Mouse (Mus musculus): ENCODE results near the gene Bud31.
"Not testable (repeated sequence)": the region's sequence is repeated elsewhere in the genome, so short reads cannot be mapped to it uniquely, and the experiment has no call there.

The Bud31 gene

GRCm38 (mm10) chr5:145139571-145140519 lies at the start of gene Bud31, which contains the start of gene Pdap1:
TSS of gene Bud31 (plus strand) at chr5:145140362.
TSS of gene Pdap1 (minus strand) at chr5:145140238.
- DNase-seq = peak; percentile 96

DNA sequence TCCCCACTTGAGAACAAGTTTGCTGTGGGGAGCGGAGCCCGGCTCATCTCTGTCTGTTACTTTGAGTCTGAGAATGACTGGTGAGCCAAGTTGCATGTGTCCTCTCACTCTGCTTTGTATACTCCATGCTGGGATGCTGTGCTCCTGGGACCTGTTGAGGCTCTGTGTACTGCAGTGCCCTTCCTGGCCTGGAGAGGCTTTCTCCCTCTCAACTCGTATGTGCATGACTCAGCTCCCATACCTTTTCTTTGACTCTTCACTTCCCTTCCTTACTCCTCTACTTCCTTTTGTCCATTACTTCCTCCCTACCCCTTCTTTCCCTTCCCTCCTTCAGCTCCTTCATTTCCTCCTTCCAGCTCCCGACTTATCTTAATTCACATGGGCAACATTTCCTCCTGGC lies 44.0 kb upstream of the Bud31 start:
- DNase-seq = no peak

DNA sequence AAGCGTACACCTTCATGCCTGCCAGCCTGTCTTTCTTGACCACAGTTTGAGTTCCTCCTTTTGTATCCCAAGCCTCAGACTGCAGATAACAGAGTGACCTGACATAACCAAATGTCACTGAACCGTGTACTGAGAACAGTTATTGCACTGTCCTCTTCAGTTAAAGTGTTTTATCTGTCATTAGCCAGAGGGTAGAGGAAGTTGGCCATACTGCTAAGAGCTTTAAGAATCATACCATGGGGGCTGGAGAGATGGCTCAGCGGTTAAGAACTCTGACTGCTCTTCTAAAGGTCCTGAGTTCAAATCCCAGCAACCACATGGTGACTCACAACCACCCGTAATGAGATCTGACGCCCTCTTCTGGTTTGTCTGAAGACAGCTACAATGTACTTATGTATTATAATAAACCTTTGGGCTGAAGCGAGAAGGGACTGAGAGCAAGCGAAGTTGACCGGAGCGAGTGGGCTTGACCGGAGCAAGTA lies 41.8 kb upstream of the Bud31 start:
- no peak for DNase-seq

DNA sequence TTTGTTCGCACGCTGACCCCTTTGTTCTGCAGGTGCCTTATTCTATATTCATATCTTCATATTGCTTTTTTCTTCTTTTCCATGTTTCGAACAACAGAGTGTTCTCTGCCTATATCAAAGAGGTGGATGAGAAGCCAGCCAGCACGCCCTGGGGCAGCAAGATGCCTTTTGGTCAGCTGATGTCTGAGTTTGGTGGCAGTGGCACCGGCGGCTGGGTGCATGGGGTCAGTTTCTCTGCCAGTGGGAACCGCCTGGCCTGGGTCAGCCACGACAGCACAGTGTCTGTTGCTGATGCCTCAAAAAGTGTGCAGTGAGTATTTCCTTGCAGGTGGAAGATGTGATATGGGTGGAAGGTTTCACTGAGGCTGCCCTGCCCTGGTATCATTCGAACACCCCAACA lies 39.2 kb upstream of the Bud31 start:
- DNase-seq = no peak

GRCm38 (mm10) chr5:145101451-145101850 lies 38.7 kb upstream of the Bud31 start:
- not testable (repeated sequence) for DNase-seq

GRCm38 (mm10) chr5:145102706-145103105 lies 37.5 kb upstream of the Bud31 start:
- no peak for DNase-seq

DNA sequence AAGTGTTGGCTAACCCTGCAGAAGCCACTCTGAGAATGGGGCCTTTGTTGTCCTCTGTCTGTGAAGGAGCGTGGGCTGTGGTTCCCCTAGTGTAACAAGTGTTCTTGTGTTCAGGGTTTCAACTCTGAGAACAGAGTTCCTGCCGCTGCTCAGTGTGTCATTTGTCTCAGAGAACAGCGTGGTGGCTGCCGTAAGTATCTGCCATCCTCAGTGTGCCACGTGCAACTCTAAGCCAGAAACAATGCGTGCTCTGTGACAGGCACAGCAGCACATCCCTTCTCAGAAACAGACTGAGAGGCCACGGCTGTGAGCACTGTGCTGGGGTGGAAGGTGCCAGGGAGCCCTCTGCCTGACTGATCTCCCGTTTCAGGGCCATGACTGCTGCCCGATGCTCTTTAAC lies 35.8 kb upstream of the Bud31 start:
- DNase-seq = no peak

GRCm38 (mm10) chr5:145105694-145106275 lies 34.4 kb upstream of the Bud31 start:
- no peak for DNase-seq

- DNase-seq = no peak
Observed at GRCm38 (mm10) chr5:145110401-145110800, 29.8 kb upstream of the Bud31 start.

DNA sequence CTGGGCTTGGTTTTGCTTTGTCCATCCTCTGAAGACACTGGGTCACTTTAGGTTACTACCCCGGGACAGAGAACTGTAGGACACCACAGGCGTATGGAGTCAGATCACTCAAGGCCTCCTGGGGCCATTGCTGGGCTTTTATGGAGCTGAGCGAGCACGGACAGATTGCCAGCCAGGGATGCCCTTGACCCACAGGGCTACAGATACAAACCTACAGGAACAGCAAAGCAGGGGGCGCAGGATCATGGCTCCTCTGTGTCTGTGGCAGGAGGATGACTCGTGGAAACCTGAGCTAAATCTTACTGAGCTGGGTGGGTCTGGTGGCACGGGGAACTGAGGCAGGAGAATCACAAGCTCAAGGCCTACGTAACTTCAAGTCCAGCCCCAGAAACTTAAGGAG lies 27.6 kb upstream of the Bud31 start:
- DNase-seq = no peak

DNA sequence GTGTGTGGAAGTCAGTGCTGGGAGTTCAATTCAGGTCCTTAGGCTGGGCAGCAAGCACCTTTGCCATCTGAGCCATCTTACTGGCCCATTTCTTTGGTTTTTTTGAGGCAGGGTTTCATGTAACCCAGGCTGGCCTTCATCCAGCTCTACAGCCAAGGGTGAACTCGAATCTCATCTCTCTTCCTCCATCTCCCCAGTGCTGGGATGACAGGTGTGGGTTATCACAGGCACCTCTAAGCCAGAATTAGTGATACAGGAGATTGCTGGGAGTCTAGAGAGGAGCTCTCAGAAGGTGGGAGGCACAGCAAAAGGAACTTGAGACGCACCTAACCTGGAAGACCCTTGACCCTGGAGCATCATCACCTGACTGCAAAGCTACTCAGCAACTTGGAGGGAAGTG lies 26.7 kb upstream of the Bud31 start:
- no peak for DNase-seq

DNA sequence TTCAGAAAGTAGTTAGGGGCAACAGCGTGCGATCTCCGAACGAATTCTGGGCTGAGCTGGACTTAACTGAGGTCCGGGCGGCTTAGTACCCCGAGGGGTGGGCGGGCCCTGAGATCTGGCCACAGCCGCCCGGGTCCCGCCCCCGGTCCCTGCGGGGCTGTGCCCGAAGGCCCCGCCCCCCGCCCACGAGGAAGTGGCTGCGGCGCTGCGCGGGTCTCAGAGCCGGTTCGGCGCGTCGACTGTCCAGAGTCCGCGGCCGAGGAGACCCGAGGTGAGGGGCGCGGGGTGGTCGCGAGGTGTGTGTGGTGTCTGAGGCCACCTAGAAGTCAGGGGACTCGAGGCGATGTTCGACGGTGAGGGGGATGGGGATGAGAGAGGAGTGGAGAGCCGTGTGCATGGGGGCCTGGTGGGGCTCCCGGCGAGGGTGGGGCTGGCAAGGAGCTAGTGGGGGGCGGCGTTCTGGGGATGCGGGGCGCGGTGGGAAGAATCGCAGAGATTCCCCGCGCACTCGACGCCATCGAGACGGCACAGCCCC lies 26.0 kb upstream of the Bud31 start, which contains the start of gene Arpc1b:
Arpc1b (plus strand) TSS at position 145 of the 535 bp plus-strand sequence.
- peak; percentile 84 to 89 for DNase-seq

GRCm38 (mm10) chr5:145114606-145115473 lies 25.3 kb upstream of the Bud31 start:
- peak; percentile 81 to 82 for DNase-seq

- DNase-seq = no peak
Observed at GRCm38 (mm10) chr5:145115736-145116135, 24.4 kb upstream of the Bud31 start.

- peak; percentile 79 to 90 for DNase-seq
Observed at GRCm38 (mm10) chr5:145116316-145116715, 23.8 kb upstream of the Bud31 start.

- peak; percentile 81 to 84 for DNase-seq
Observed at GRCm38 (mm10) chr5:145116916-145117315, 23.2 kb upstream of the Bud31 start.

DNA sequence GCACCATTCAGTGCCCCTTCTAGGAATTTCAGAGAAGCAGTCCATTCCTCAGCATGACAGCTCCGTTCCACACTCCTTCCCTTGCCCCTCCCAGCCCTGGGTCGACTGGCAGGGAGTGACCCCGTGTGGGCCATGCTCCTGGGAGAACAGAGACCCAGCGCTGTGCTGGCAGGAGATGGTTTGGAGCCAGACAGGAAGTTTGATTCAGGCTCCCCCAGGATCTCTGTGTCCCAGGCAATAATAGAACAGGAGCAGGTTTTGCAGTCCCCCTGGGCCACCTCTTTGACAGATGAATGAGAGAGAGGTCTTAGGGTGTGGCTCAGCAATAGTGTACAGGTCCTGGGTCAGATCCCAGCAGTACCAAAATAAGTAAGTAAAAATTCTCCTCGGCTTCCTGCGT lies 22.2 kb upstream of the Bud31 start:
- DNase-seq = no peak

- DNase-seq = no peak
Observed at GRCm38 (mm10) chr5:145118461-145118860, 21.7 kb upstream of the Bud31 start.

- no peak for DNase-seq
Observed at GRCm38 (mm10) chr5:145119385-145119784, 20.8 kb upstream of the Bud31 start.

DNA sequence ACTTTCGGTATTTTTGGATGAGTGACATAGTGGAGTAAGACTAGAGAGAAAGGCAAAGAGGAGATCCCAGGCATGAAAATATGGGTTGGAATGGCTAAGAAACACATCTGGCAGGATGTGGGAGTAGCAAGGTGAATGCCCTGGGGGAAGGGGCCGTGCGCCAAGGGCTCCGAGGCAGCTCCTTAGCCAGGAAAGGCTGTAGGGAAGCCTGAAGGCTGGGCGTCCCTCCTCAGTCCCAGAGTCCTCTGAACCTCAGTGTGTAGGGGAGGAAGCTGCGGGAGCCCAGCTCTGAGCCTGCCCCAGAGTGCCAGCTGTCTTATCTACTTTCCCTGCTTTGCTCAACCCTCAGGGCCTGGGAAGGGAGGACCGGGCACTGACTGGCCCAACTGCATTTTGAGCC lies 19.2 kb upstream of the Bud31 start:
- DNase-seq = no peak

DNA sequence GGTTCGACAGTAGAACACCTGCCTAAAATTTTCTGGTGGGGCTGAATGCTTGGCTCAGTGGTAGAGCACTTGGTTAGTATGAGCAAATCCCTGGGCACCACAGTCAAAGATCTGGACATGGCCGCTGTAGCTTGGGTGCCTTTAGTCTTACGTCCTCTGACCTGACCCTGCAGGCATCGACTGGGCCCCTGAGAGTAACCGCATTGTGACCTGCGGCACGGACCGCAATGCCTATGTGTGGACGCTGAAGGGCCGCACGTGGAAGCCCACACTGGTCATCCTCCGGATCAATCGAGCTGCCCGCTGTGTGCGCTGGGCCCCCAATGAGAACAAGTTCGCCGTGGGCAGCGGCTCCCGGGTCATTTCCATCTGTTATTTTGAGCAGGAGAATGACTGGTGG lies 16.8 kb upstream of the Bud31 start:
- DNase-seq = peak in 1 of 2 experiments; percentile 19

DNA sequence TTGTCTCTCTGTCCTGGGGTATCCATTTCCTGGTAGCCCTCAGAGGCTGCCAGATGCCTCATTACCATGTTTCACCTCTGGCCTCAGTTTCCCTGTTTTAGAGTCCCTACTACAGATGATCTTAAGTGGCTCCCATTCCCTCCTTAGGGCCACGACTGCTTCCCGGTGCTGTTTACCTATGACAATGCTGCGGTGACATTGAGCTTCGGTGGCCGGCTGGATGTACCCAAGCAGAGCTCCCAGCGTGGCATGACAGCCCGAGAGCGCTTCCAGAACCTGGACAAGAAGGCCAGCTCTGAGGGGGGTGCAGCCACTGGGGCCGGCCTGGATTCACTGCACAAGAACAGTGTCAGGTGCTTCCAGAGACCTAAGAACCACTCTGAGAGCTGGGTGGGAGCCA lies 13.6 kb upstream of the Bud31 start:
- DNase-seq = no peak

DNA sequence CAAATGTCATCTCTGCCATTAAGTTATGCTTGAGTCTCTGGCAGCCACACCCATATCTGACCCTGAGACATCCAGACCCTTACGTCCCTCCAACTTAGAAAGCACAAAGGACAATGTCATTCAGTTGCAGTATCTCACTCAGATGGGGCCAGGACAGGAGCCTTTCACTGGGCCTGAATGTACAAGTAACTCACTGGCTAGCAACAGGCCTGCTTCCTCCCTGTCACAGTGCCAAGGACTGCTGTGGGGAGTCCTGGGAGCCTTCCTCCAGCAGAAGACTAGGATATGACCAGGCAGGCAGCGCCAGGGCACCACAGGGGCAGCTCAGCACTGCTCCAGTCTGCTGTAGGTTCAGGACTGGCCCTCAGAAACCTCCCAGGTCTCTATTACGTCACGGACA lies 11.0 kb upstream of the Bud31 start:
- DNase-seq = no peak
